Comparison of ENCODE assay signal across 8 mouse cellular contexts in the genomic region with DNA sequence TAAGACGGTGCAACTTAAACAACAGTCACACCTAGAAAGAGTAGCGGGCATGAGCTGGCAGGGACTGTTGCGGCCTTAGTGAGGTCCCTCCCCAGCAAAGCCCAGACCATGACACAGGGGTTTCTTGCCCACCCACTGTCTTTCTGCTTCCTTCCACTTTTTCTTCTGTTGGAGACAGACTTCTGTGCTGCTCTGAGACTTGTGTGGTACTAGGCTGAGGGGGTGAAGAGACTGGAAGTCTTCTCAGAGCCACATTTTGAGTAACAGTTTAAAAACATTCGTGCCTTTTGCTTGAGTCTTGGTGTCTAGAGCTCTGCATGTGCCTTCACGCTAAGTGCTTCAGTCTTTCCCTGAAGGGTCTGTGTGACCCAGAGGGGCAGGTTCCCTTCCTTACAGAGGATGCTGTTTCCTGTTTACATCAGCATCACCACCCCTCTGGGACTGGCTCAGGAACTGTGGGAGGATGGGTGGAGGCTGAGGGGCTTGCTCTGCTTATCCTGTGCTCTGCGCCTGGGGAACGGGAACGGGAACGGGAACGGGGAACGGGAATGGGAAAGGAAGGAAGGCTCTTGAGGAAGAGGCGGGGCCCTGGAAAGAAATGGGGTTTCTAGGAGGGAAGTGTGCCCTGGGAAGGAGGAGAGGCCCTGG. TPM values are rescaled to one million over a fixed set of nuclear protein-coding genes. Genes with fewer than 3 reads are reported as not detected.
DNase-seq lines count a peak whose midpoint lies in the region; TF ChIP-seq lines count a peak whose summit lies in the region.

No protein-coding gene starts in this region.

- peaks cover 77% of the 10 kb centered on the region for H3K4me1 ChIP-seq in E14TG2a.4 (replicated peaks; ENCODE audit: low read depth, low read length)
- H3K4me1 ChIP-seq in heart, embryonic 10.5 days = peaks cover 40% of the 10 kb centered on the region

- peaks cover 15% of the 10 kb centered on the region for H3K36me3 ChIP-seq in E14TG2a.4 (ENCODE audit: insufficient read depth, low read length)
- H3K36me3 ChIP-seq in heart, embryonic 10.5 days = peaks cover 11% of the 10 kb centered on the region

- H3K4me3 ChIP-seq in E14TG2a.4 (replicated peaks; ENCODE audit: low read length) = peak overlapping the region; percentile 67
- no peak overlapping the region for H3K4me3 ChIP-seq in heart, embryonic 10.5 days

- H3K27me3 ChIP-seq in E14TG2a.4 (ENCODE audit: insufficient read depth, low read length) = no peaks in the 10 kb centered on the region
- H3K27me3 ChIP-seq in heart, embryonic 10.5 days (ENCODE audit: insufficient read depth, poor library complexity, severe bottlenecking) = peaks cover 7% of the 10 kb centered on the region

- peak overlapping the region; percentile 81 for H3K27ac ChIP-seq in heart, embryonic 10.5 days

- 61% methylated on average over 12 of the region's 12 CpGs for WGBS in heart, embryonic 10.5 days

- H3K9me3 ChIP-seq in E14TG2a.4 (ENCODE audit: low read length) = no peaks in the 10 kb centered on the region
- no peaks in the 10 kb centered on the region for H3K9me3 ChIP-seq in heart, embryonic 10.5 days

- peak; percentile 41 for DNase-seq in adrenal gland, adult 8-10 months
- DNase-seq in heart, embryonic 10.5 days (ENCODE audit: low spot score) = peak; percentile 82
- peak; percentile 66 for DNase-seq in kidney, adult 9 months
- DNase-seq in lung, postnatal 25 days (ENCODE audit: low spot score) = peak; percentile 75
- no peak for DNase-seq in urinary bladder, postnatal 4 days (ENCODE audit: low spot score in 2 of 2)
- DNase-seq in frontal cortex, postnatal 25 days (ENCODE audit: low spot score in 2 of 2) = no peak
- no peak for DNase-seq in cerebellum, adult 8-10 months

- no peak for TF ChIP-seq CTCF in E14TG2a.4 (conservative IDR thresholded peaks at IDR 0.05; ENCODE audit: low read length)

RNA-seq across cellular contexts. Expression of gene Cds2, which starts 21.7 kb away (rescaled TPM):
- total RNA-seq in adrenal gland, adult 8-10 months (2022) = 100 to 1,000 TPM in 1 of 4 experiments, 10 to 100 TPM in 3; 73.5 to 114 (median 87.4) TPM
- 20.0 and 20.4 TPM in 2 replicates for polyA plus RNA-seq in heart, embryonic 10.5 days (2016; fragmentation: Nextera tagmentation; extraction: Ambion mirVana)

RNA-seq across cellular contexts. Expression of gene Pcna, which starts 31.5 kb away (rescaled TPM):
- total RNA-seq in adrenal gland, adult 8-10 months (2022) = 10 to 100 TPM; 58.8 to 71.5 (median 65.4) TPM
- 217 and 273 TPM in 2 replicates for polyA plus RNA-seq in heart, embryonic 10.5 days (2016; fragmentation: Nextera tagmentation; extraction: Ambion mirVana)

RNA-seq across cellular contexts. Expression of gene Tmem230, which starts 37.0 kb away (rescaled TPM):
- 10 to 100 TPM; 44.1 to 48.7 (median 46.3) TPM for total RNA-seq in adrenal gland, adult 8-10 months (2022)
- polyA plus RNA-seq in heart, embryonic 10.5 days (2016; fragmentation: Nextera tagmentation; extraction: Ambion mirVana) = 39.4 TPM in 2 replicates

Comparison
In these comparisons a context has a peak if more than half of its experiments do, and no peak if none do; other contexts are left out.
1. DNase-seq: peak in adrenal gland, adult 8-10 months (single experiment), heart, embryonic 10.5 days (single experiment), kidney, adult 9 months (single experiment) and lung, postnatal 25 days (single experiment); none in urinary bladder, postnatal 4 days (0 of 2), frontal cortex, postnatal 25 days (0 of 2) and cerebellum, adult 8-10 months (single experiment).